Mouse (Mus musculus) kidney, embryonic 16.5 days (tissue): ENCODE measurements around the gene Gm38655. TPM values are rescaled to one million over a fixed set of nuclear protein-coding genes. Genes with fewer than 3 reads are reported as not detected.

Source experiments
- ATAC-seq: fragments of 200-750 bp; cut with Nextera tagmentation; 2 replicates; pipeline ENCODE4 v1.8.0; 2017; ENCODE audit warnings: moderate TSS enrichment; ENCODE audit not compliant: low FRiP score, low TSS enrichment
- H3K27ac ChIP-seq: fragments of 300-500 bp; sonication (generic); 2 replicates; pipeline ENCODE4 v1.5.1; 2014; ENCODE audit warnings: low read length
- H3K27me3 ChIP-seq: fragments of 300-500 bp; sonication (generic); 2 replicates; pipeline ENCODE4 v1.6.1; 2014; ENCODE audit warnings: low read length, control low read depth, mixed read lengths; ENCODE audit not compliant: insufficient read depth
- H3K36me3 ChIP-seq: fragments of 300-500 bp; sonication (generic); 2 replicates; pipeline ENCODE4 v1.6.1; 2014; ENCODE audit warnings: low read length, control low read depth, mixed read lengths; ENCODE audit not compliant: insufficient read depth
- H3K4me1 ChIP-seq: fragments of 300-500 bp; sonication (generic); 2 replicates; pipeline ENCODE4 v1.6.1; 2014; ENCODE audit warnings: low read length, control low read depth, mixed read lengths; ENCODE audit not compliant: insufficient read depth
- H3K4me2 ChIP-seq: fragments of 300-500 bp; sonication (generic); replicated peaks from 2 replicates; pipeline ENCODE4 v1.6.1; 2014; ENCODE audit warnings: low read depth, low read length
- H3K4me3 ChIP-seq: fragments of 300-500 bp; sonication (generic); 2 replicates; pipeline ENCODE4 v1.5.1; 2014; ENCODE audit warnings: mild to moderate bottlenecking, low read length
- H3K9ac ChIP-seq: fragments of 300-500 bp; sonication (generic); replicated peaks from 2 replicates; pipeline ENCODE4 v1.6.1; 2014; ENCODE audit warnings: low read length
- H3K9me3 ChIP-seq: fragments of 300-500 bp; sonication (generic); 2 replicates; pipeline ENCODE4 v1.6.1; 2016; ENCODE audit warnings: low read length, control low read depth
- WGBS: fragments of 180-500 bp; shearing (Covaris S2); extraction: QIAGEN DNeasy Blood & Tissue Kit; methylation state at CpG from one replicate; pipeline ENCODE4 v1.1.7; 2014; 5-methylcytosine and 5-hydroxymethylcytosine counted together
- polyA plus RNA-seq: library from polyadenylated mRNA; unstranded; fragments of >200 nt; fragmentation: Nextera tagmentation; extraction: Ambion mirVana; gene quantifications from 2 replicates; pipeline ENCODE4 v1.2.1, GENCODE M21; 2015

Gm38655 gene
- polyA plus RNA-seq, 1 experiment from 2014 or later = not detected

DNA sequence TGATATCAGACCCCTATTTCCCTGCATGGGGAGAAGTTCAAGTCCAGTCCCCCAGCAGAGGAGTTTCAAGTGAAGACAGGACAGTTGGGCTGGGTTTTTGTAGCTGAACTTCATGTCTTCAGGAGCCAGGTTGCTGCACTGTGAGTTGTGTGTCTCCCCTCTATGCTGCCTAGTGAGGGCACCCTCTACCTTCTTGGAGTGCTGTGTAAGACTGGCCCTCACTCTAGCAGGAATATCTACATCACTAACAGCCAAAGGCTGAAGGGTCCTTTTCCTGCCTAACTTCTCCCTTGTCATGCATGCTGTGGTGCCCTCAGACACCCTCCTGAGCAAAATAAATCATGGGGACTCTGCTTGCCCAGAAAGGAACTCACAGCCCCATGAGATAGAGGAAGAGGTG is 8.0 kb upstream of the Gm38655 start:
- Histone ChIP-seq H3K4me1 (peaks cover 17% of the 10 kb centered on the region), H3K4me2 (peak overlapping the region; percentile 88), H3K4me3 (no peak overlapping the region; the same call in 1 of the 2 replicates), H3K36me3 (peaks cover 3% of the 10 kb centered on the region; the same call in 1 of the 2 replicates), H3K27ac (no peak overlapping the region), H3K9ac (peak overlapping the region; percentile 78; the same call in 1 of the 2 replicates), H3K27me3 (peaks cover 5% of the 10 kb centered on the region; the same call in 1 of the 2 replicates), H3K9me3 (no peaks in the 10 kb centered on the region)
- ATAC-seq = no peak

DNA sequence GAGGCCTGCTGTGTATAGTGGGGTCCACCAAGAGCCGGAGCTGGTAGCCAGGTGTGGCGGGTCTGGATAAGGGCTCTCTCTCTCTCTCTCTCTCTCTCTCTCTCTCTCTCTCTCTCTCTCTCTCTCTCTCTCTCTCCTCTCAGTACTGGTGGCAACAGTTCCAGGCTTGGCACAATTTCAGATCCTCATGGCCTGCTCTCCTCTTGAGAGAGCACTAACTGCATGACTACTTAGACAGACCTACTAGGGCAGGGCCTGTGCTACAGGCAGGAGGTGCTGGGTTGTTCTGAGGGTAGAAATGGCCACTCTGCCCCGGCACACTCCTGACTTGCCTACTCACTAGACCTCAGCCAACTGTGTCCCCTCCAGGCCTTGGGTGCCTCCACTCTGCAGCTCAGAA is 2.7 kb downstream of the Gm38655 start:
- H3K27me3 ChIP-seq = no peaks in the 10 kb centered on the region
- no peak overlapping the region for H3K9ac ChIP-seq
- no peak overlapping the region for H3K4me3 ChIP-seq
- 96% methylated on average over 3 of the region's 3 CpGs for WGBS
- no peaks in the 10 kb centered on the region for H3K36me3 ChIP-seq
- H3K4me2 ChIP-seq = no peak overlapping the region
- H3K4me1 ChIP-seq = no peaks in the 10 kb centered on the region
- ATAC-seq = no peak
- no peaks in the 10 kb centered on the region for H3K9me3 ChIP-seq
- no peak overlapping the region for H3K27ac ChIP-seq

DNA sequence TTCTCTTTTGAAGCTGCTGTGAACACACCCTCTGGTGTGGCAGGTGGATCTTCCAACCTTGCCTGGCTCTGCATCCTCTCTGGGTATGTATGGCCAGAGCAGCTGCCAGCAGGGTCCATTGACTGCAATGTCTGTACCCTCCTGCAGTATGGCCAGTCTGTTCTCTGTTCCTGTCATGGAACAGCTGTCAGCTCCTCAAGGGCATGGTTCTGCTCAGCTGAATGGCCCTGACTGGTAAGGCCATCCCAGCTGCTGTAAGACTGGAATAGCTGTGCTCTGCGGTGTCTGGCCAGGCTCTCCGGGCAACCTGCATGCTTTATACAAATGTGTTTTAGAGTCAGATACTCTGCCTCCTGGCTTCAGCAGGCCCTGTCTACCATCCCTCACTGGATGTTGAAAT is 5.6 kb downstream of the Gm38655 start:
- H3K27me3 ChIP-seq = no peaks in the 10 kb centered on the region
- no peaks in the 10 kb centered on the region for H3K36me3 ChIP-seq
- no peak for ATAC-seq
- no peaks in the 10 kb centered on the region for H3K9me3 ChIP-seq
- no peak overlapping the region for H3K9ac ChIP-seq
- no peaks in the 10 kb centered on the region for H3K4me1 ChIP-seq
- no peak overlapping the region for H3K4me2 ChIP-seq
- 93% methylated on average over 2 of the region's 2 CpGs for WGBS
- no peak overlapping the region for H3K27ac ChIP-seq
- no peak overlapping the region for H3K4me3 ChIP-seq

DNA sequence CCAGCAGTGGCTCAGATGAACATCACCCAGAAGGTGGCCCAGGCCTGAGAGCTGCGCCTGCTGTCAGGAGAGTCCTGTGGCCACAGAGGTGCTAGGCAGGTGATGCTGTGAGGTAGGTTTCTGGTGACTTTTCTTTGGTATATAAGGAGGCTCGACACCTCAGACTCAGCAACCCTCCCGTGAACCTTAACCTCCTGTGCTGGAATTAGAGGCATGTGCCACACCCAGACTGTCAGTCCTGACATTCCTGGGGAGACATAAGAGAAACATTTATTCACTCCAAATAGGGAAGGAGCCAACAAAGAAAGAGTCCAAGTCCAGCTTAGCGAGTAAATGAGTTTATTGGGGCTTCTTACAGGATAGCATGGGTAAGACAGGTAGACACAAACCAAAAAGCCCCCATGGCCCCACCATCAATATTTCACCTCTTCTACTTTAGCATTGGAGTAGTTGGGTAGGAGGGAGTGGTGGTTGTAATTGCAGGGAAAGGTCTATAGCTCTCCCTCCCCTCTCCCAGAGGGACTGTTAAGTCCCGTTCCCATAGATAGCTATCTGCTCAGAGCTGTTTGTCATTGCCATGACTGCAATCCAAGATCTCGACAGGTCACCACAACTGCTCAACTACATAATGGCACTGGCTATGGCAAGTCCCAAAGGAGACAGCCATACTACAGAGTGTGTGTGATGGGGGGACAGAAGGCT is 9.2 kb downstream of the Gm38655 start:
- no peak overlapping the region for H3K9ac ChIP-seq
- H3K4me1 ChIP-seq = no peaks in the 10 kb centered on the region
- no peak overlapping the region for H3K27ac ChIP-seq
- 33% methylated on average over 6 of the region's 6 CpGs for WGBS
- no peaks in the 10 kb centered on the region for H3K9me3 ChIP-seq
- no peak overlapping the region for H3K4me2 ChIP-seq
- no peaks in the 10 kb centered on the region for H3K27me3 ChIP-seq
- H3K4me3 ChIP-seq = no peak overlapping the region
- ATAC-seq = no peak
- H3K36me3 ChIP-seq = no peaks in the 10 kb centered on the region

DNA sequence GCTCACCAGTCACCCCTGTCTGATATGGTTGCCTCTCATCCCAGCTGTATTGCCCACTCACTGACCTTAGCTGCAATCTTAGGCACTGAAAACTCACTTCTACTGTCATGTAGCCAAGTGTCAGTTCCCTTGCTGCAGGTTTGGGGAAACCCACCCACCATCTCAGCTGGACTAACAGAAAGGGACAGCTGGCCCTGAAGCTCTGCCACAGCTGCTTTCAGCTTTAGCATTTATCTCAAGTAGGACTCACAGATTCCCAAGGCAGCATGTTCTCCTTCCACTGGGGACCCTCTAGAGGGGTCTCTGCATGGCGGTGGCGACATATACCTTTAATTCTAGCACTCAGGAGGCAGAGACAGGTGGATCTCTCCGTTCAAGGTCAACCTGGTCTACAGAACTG is 10.5 kb downstream of the Gm38655 start:
- peaks cover 6% of the 10 kb centered on the region; the same call in 1 of the 2 replicates for H3K36me3 ChIP-seq
- no peaks in the 10 kb centered on the region for H3K4me1 ChIP-seq
- H3K27ac ChIP-seq = no peak overlapping the region
- no peaks in the 10 kb centered on the region for H3K9me3 ChIP-seq
- 83% methylated on average over 3 of the region's 3 CpGs for WGBS
- no peak overlapping the region for H3K4me3 ChIP-seq
- no peaks in the 10 kb centered on the region for H3K27me3 ChIP-seq
- ATAC-seq = no peak
- H3K9ac ChIP-seq = no peak overlapping the region
- no peak overlapping the region for H3K4me2 ChIP-seq

DNA sequence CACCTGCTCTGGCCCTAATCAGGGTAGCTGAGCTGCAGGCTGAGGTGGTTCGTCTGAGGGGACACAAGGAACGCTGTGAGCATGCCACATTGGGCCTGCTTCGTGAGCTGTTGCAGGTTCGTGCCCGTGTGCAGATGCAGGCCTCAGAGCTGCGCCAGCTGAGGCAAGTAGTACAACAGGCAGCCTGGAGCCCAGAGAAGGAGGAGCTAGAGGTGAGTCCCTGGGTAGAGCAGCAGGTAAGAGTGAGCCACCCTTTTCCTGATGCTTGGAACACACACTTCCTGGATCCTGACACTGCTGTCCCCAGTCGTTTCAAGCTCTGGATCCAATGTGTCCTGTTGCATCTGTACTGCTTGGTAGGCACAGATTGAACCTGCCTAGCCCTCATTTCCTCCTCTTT is 11.9 kb downstream of the Gm38655 start:
- peaks cover 14% of the 10 kb centered on the region; the same call in 1 of the 2 replicates for H3K36me3 ChIP-seq
- ATAC-seq = no peak
- H3K4me3 ChIP-seq = no peak overlapping the region
- H3K4me2 ChIP-seq = no peak overlapping the region
- no peaks in the 10 kb centered on the region for H3K4me1 ChIP-seq
- no peaks in the 10 kb centered on the region for H3K27me3 ChIP-seq
- no peak overlapping the region for H3K27ac ChIP-seq
- H3K9ac ChIP-seq = no peak overlapping the region
- H3K9me3 ChIP-seq = no peaks in the 10 kb centered on the region
- 77% methylated on average over 7 of the region's 7 CpGs for WGBS

DNA sequence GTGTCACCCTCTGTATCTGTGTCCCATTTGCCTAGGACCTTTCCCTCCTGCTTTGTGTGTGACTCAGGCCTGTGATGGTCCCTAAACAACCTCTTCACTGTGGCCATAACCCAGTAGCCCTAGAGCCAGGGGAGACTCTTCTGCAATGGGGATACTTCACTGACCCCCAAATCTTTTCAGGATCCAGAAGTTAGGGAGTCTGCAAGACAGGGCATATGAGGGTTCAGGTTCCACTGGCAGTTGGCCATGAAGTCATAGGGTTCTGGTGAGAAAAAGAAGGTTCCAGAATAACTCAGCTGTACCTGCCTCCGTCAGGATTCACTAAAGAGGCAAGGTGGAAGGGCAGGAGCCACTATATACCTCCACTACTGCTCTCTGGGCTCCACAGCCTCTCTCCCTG is 13.1 kb downstream of the Gm38655 start, which contains the start of gene Ccdc154:
Gene Ccdc154, plus strand, starts transcription at position 301 of the 400 bp plus-strand sequence.
- ATAC-seq = no peak
- Histone ChIP-seq H3K27ac (no peak within 1 kb of the TSS), H3K9ac (no peak within 1 kb of the TSS), H3K4me3 (no peak within 1 kb of the TSS), H3K9me3 (no peaks in the 10 kb centered on the region), H3K4me1 (no peaks in the 10 kb centered on the region), H3K36me3 (peaks cover 18% of the 10 kb centered on the region; the same call in 1 of the 2 replicates), H3K27me3 (no peaks in the 10 kb centered on the region), H3K4me2 (no peak within 1 kb of the TSS)
- WGBS = 85% methylated on average over 1 of the region's 1 CpGs

DNA sequence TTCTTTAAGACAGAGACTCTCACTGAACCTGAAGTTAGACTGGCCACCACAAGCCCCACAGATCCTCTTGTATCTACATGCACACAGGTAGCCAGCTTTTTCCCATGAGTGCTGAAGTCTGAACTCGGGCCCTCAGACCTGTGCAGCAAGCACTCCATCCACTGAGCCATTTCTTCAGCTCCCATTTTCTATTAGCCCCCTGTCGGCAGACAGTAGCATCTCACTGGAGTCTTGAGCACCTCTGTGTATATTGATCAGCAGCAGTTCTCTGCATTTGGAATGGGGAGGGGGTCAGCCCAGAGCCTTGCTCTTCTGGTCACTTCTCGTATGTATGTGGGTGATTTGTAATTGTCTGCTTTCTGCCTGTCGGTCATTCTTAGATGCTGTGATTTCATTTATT is 35.3 kb downstream of the Gm38655 start:
- Histone ChIP-seq H3K27ac (no peak overlapping the region), H3K9ac (no peak overlapping the region), H3K9me3 (no peaks in the 10 kb centered on the region), H3K4me2 (no peak overlapping the region), H3K4me3 (no peak overlapping the region), H3K36me3 (no peaks in the 10 kb centered on the region), H3K4me1 (no peaks in the 10 kb centered on the region), H3K27me3 (no peaks in the 10 kb centered on the region)
- WGBS = 74% methylated on average over 4 of the region's 4 CpGs
- no peak for ATAC-seq

DNA sequence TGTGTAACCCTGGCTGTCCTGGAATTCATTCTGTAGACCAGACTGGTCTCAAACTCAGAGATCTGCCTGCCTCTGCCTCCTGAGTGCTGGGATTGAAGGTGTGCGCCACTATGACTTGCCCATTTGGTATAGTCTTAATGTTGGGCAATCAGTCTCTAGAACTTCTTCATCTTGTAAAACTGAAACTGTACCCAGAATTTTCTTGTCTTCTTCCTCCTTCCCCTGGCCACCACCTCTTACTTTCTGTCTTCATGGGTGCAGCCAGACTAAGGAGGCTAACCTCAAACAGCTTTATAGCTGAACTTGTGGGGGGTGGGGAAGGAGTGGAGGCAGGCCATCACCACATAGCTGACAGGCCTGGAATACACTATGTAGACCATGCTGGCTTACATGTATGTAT is 36.5 kb downstream of the Gm38655 start:
- Histone ChIP-seq H3K9me3 (no peaks in the 10 kb centered on the region), H3K4me2 (no peak overlapping the region), H3K4me1 (peaks cover 9% of the 10 kb centered on the region), H3K9ac (no peak overlapping the region), H3K36me3 (no peaks in the 10 kb centered on the region), H3K27me3 (no peaks in the 10 kb centered on the region), H3K4me3 (no peak overlapping the region), H3K27ac (no peak overlapping the region)
- no peak for ATAC-seq
- WGBS = 96% methylated on average over 1 of the region's 1 CpGs

DNA sequence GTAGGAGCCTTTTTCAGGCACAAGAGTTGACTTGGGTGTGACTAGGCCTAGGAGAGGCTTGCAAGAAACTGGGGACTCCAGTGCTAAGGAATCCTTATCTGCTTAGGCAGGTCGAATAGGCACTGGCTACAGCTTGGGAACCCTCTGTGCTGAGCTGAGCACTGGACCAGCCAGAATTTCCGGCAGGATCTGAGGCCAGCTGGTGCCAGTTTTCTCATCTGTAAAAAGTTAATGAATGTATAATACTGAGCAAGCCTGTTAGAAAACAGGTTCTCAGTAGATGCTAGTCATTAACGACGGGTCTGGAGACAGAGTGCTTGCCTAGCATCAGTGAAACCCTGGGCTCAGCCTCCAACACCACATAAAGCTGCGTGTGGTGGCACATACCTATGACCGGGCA is 39.6 kb downstream of the Gm38655 start:
- Histone ChIP-seq H3K4me3 (no peak overlapping the region), H3K27me3 (no peaks in the 10 kb centered on the region), H3K27ac (no peak overlapping the region), H3K4me1 (peaks cover 10% of the 10 kb centered on the region), H3K9me3 (no peaks in the 10 kb centered on the region), H3K4me2 (no peak overlapping the region), H3K9ac (no peak overlapping the region), H3K36me3 (no peaks in the 10 kb centered on the region)
- WGBS = 82% methylated on average over 6 of the region's 6 CpGs
- no peak for ATAC-seq
